Mouse (Mus musculus) cortical plate, adult 2 months (tissue): ENCODE data around the gene Lpxn.

ENCODE experiments used
- CTCF ChIP-seq: fragments of 200-500 bp; IDR thresholded peaks from 2 replicates; pipeline ENCODE4 v1.5.1; 2011; ENCODE audit warnings: mild to moderate bottlenecking, control low read depth, low read length; ENCODE audit not compliant: insufficient read depth; ENCODE audit errors: extremely low read depth
- POLR2A ChIP-seq: fragments of 200-500 bp; IDR thresholded peaks from 2 replicates; pipeline ENCODE4 v1.6.1; 2011; ENCODE audit warnings: mild to moderate bottlenecking, low read length, control low read depth; ENCODE audit not compliant: insufficient read depth; ENCODE audit errors: extremely low read depth

DNA sequence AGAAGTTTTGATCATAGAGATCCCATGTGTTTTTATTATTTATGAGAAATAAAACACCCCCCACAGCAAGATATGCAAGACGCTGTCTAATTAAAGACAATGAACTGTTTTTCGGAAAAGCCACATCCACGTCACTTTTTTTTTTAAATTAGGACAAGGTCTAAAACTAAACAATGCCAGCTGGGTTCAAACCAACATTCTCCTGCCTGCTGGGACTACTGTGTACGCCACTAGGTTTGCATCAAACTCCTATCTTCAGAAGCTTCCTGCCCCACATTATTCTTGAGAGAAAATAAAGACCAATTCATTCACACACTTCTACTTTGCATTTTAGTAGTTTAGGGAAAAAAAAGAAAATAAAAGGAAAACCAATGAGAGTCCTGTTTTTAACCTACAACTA lies 8.3 kb upstream of the Lpxn start:
- no peak for TF ChIP-seq CTCF
- no peak for TF ChIP-seq POLR2A
